Comparison of ENCODE assay signal across 17 mouse cellular contexts in the genomic region with DNA sequence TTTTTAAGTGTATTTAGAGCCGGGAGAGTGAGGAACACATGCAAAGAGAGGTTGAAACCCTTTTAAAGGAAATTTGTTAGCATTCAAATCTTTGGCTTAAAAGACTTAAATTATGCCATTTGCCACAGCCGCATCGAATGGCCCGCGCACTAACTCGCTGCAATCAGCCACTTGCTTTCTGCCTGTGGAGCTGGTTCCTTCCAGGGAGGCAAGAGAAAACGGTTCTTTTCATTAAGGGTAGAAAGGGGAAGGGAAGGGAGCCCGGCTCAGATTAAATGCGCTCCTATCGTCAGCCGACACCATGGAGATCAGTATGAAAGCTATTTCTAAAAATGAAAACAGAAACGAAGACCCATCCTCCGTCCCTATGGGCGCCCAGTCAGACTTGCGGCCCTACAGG.
DNase-seq lines count a peak whose midpoint lies in the region; ATAC-seq and TF ChIP-seq lines count a peak whose summit lies in the region.
"Had no signal": no experiment of that assay in that cellular context is flagged by ENCODE, and none has a peak within 500 bp of the region (broad histone marks: within the 10 kb centered on the region; RNA-seq: fewer than 3 reads in every experiment).

No protein-coding gene starts in this region.

- H3K27ac ChIP-seq in lung, embryonic 14.5 days (ENCODE audit: low read depth): 0 out of 2 replicates have a peak overlapping the region, but pooled peaks have one; percentile 40
- peak overlapping the region; percentile 56 for H3K27ac ChIP-seq in intestine, embryonic 15.5 days
- H3K27ac ChIP-seq: forebrain, embryonic 12.5 days; hindbrain, postnatal 0 days; limb, embryonic 15.5 days had no signal

- H3K36me3 ChIP-seq in lung, embryonic 14.5 days (ENCODE audit: insufficient read depth): no peaks in the 10 kb centered on the region
- no peaks in the 10 kb centered on the region for H3K36me3 ChIP-seq in intestine, embryonic 15.5 days
- H3K36me3 ChIP-seq: forebrain, embryonic 12.5 days; limb, embryonic 15.5 days had no signal

- no peak for ATAC-seq in lung, embryonic 14.5 days (ENCODE audit: insufficient read depth)
- no peak for ATAC-seq in intestine, embryonic 15.5 days
- ATAC-seq: hindbrain, postnatal 0 days had no signal

- peaks cover 9% of the 10 kb centered on the region; the same call in 1 of the 2 replicates for H3K4me1 ChIP-seq in lung, embryonic 14.5 days (ENCODE audit: insufficient read depth)
- H3K4me1 ChIP-seq in intestine, embryonic 15.5 days (replicated peaks): peaks cover 38% of the 10 kb centered on the region
- H3K4me1 ChIP-seq: limb, embryonic 15.5 days had no signal

- H3K9ac ChIP-seq in lung, embryonic 14.5 days: peak overlapping the region; percentile 40
- peak overlapping the region; percentile 22 for H3K9ac ChIP-seq in intestine, embryonic 15.5 days
- H3K9ac ChIP-seq: forebrain, embryonic 12.5 days; limb, embryonic 15.5 days had no signal

- no peak for TF ChIP-seq CTCF in lung, embryonic 14.5 days (IDR thresholded peaks at IDR 0.05; ENCODE audit: low read depth)

- DNase-seq in embryo, embryonic 10.5 days (ENCODE audit: low spot score): peak; percentile 63
- DNase-seq in embryo, embryonic 9.5 days (ENCODE audit: extremely low spot score): no peak
- peak; percentile 53 for DNase-seq in lung, embryonic 14.5 days
- no peak for DNase-seq in lung, postnatal 10 days
- DNase-seq in A20 (ENCODE audit: low read depth, low spot score): peak; percentile 46
- DNase-seq in adrenal gland, postnatal 25 days: no peak
- DNase-seq in yolk sac, embryonic 10.5 days (ENCODE audit: low spot score): no peak
- DNase-seq: adrenal gland, adult 2 months; cerebellum, adult 11 months; cerebellum, postnatal 25 days; gastrocnemius, postnatal 36 days; spleen, adult 18-20 months; thymus, postnatal 4 days had no signal

- H3K9me3 ChIP-seq in lung, embryonic 14.5 days (ENCODE audit: low read depth, low read length): no peaks in the 10 kb centered on the region
- H3K9me3 ChIP-seq in intestine, embryonic 15.5 days: no peaks in the 10 kb centered on the region
- H3K9me3 ChIP-seq: forebrain, embryonic 12.5 days; limb, embryonic 15.5 days had no signal

- 15% methylated on average over 15 of the region's 15 CpGs for WGBS in lung, embryonic 14.5 days
- WGBS in intestine, embryonic 15.5 days: 12% methylated on average over 15 of the region's 15 CpGs

- H3K27me3 ChIP-seq in lung, embryonic 14.5 days (ENCODE audit: insufficient read depth, low read length): peaks cover 64% of the 10 kb centered on the region
- peaks cover 51% of the 10 kb centered on the region for H3K27me3 ChIP-seq in intestine, embryonic 15.5 days (replicated peaks)

- peak overlapping the region; percentile 57 for H3K4me2 ChIP-seq in lung, embryonic 14.5 days
- peak overlapping the region; percentile 48 for H3K4me2 ChIP-seq in intestine, embryonic 15.5 days (replicated peaks)
- H3K4me2 ChIP-seq: limb, embryonic 15.5 days had no signal

- peak overlapping the region; percentile 11; the same call in 1 of the 2 replicates for H3K4me3 ChIP-seq in lung, embryonic 14.5 days (ENCODE audit: low read depth, low read length)
- no peak overlapping the region for H3K4me3 ChIP-seq in intestine, embryonic 15.5 days (replicated peaks)
- H3K4me3 ChIP-seq: forebrain, embryonic 12.5 days; limb, embryonic 15.5 days had no signal

Comparison
In these comparisons a context has a peak if more than half of its experiments do, and no peak if none do; other contexts are left out.
1. DNase-seq: peak in embryo, embryonic 10.5 days (single experiment), lung, embryonic 14.5 days (single experiment) and A20 (single experiment); none in embryo, embryonic 9.5 days (single experiment), lung, postnatal 10 days (single experiment), adrenal gland, postnatal 25 days (single experiment) and yolk sac, embryonic 10.5 days (single experiment).